Mouse (Mus musculus): ENCODE measurements around the gene Clec4n. TPM values are rescaled to one million over a fixed set of nuclear protein-coding genes. Genes with fewer than 3 reads are reported as not detected.

Clec4n gene
- total RNA-seq, 1 experiment: not detected

DNA sequence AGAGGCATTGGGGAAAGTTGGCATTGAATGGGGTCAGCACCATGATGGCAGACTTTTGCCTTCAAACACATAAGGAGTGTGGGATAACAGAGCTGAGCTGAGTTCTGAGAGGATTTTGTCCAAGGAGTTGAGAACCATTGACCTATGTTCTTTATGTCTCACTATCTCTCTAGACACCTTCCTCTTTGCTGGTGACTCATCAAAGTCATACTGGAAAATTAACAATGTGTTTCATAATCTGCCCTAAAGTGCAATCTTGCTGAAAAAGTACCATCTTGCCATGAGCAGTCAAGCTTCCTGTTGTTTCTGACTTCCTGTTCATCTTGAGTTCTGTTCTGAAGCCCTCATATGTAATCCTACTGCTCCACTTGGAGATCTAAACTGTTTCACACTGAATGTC is 23.1 kb downstream of the Clec4n start:
- no peak overlapping the region for H3K27ac ChIP-seq (ENCODE audit: insufficient read depth, low read depth, low read length, poor library complexity, severe bottlenecking)
- no peaks in the 10 kb centered on the region for H3K4me1 ChIP-seq (ENCODE audit: control insufficient read depth in 2 of 2, insufficient read depth in 2 of 2, low read length in 2 of 2, poor library complexity in 1 of 2)
- in situ Hi-C loops (cut with MboI; ENCODE audit: low sequenced_read_pairs in 2 of 2, unreplicated experiment in 2 of 2): no loop called here
- no peaks in the 10 kb centered on the region for H3K36me3 ChIP-seq (ENCODE audit: control insufficient read depth, insufficient read depth, low read length, poor library complexity, severe bottlenecking)
- no peaks in the 10 kb centered on the region for H3K9me3 ChIP-seq (ENCODE audit: control insufficient read depth, insufficient read depth, low read depth, low read length)
- H3K9ac ChIP-seq (ENCODE audit: insufficient read depth, low read depth, low read length, poor library complexity, severe bottlenecking): no peak overlapping the region
- no peak for TF ChIP-seq CHD2 (IDR thresholded peaks at IDR 0.05; ENCODE audit: low read depth, low read length)
- no peak for DNase-seq (ENCODE audit: low read depth, low spot score)
- no peak overlapping the region for H3K4me3 ChIP-seq (ENCODE audit: insufficient read depth in 1 of 2, low read depth in 1 of 2, low read length in 2 of 2, poor library complexity in 1 of 2, severe bottlenecking in 1 of 2)

DNA sequence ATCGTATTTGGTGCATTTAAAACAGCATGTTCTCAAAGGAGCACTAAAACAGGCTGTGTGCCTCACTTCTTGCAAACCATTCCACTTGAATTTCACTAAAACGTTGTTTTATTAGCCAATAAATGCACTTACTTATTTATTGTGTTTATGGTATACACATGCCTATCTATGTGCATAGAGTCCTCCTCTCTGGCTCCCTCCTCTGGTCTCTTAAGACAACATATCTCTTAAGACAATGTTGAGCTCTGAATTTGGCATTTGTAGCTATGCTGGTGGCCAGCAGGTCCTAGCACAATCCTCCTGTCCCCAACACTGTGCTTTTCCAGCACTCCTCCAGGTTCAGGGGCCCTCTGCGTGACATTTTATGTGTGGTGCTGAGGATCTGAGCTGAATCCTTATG is 29.3 kb downstream of the Clec4n start:
- no peak for TF ChIP-seq MAFK (IDR thresholded peaks at IDR 0.05; ENCODE audit: insufficient read depth, low read depth, low read length)
- no peak for TF ChIP-seq CHD2 (IDR thresholded peaks at IDR 0.05; ENCODE audit: low read depth, low read length)
- TF ChIP-seq ZC3H11A (IDR thresholded peaks at IDR 0.05; ENCODE audit: borderline replicate concordance, low read depth, low read length): no peak
- no peak for TF ChIP-seq ZNF384 (IDR thresholded peaks at IDR 0.05; ENCODE audit: low read depth, low read length)
- no peak for TF ChIP-seq HCFC1 (IDR thresholded peaks at IDR 0.05; ENCODE audit: borderline replicate concordance, insufficient read depth, low read length)
- in situ Hi-C loops (cut with MboI; ENCODE audit: low sequenced_read_pairs in 2 of 2, unreplicated experiment in 2 of 2): no loop called here
- H3K4me3 ChIP-seq (ENCODE audit: insufficient read depth in 1 of 2, low read depth in 1 of 2, low read length in 2 of 2, poor library complexity in 1 of 2, severe bottlenecking in 1 of 2): no peak overlapping the region

DNA sequence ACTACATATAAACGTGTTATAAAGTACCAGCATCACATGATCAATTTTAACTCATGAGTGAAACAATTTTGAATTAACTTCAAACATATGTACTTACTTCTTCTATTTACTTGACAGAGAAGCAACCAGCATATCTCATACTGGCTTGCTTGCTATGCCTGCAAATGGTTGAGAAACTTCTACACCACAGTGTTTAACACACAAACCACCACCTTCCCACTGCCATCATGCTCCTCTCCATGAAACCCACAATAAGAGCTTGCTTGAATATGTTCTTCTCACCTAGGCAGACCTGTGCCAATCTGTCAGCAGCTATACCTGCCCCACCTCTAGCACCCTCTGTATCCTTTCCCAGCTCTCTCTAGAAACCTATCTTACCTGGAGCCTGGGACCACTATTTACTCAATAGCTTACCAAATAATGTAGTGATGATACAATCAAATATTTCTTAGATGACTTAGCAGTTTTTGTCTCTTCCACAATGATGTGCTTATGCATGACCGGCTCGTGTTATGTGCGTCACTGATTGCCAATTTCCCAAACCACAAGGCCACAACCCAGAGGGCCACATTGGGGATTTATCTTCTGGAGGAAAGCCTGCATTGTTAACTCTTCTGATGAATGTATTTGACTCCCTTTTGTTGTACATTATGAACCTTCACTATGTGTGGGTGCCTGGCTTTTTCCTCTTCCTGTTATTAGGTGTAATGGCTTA is 30.4 kb downstream of the Clec4n start:
- Histone ChIP-seq H3K36me3 (ENCODE audit: control insufficient read depth, insufficient read depth, low read length, poor library complexity, severe bottlenecking) (no peaks in the 10 kb centered on the region), H3K9me3 (ENCODE audit: control insufficient read depth, insufficient read depth, low read depth, low read length) (no peaks in the 10 kb centered on the region), H3K4me3 (ENCODE audit: insufficient read depth in 1 of 2, low read depth in 1 of 2, low read length in 2 of 2, poor library complexity in 1 of 2, severe bottlenecking in 1 of 2) (no peak overlapping the region), H3K4me1 (ENCODE audit: control insufficient read depth in 2 of 2, insufficient read depth in 2 of 2, low read length in 2 of 2, poor library complexity in 1 of 2) (no peaks in the 10 kb centered on the region), H3K27ac (ENCODE audit: insufficient read depth, low read depth, low read length, poor library complexity, severe bottlenecking) (no peak overlapping the region), H3K9ac (ENCODE audit: insufficient read depth, low read depth, low read length, poor library complexity, severe bottlenecking) (no peak overlapping the region)
- TF ChIP-seq ZC3H11A (IDR thresholded peaks at IDR 0.05; ENCODE audit: borderline replicate concordance, low read depth, low read length) (no peak), MAFK (IDR thresholded peaks at IDR 0.05; ENCODE audit: insufficient read depth, low read depth, low read length) (no peak), HCFC1 (IDR thresholded peaks at IDR 0.05; ENCODE audit: borderline replicate concordance, insufficient read depth, low read length) (no peak), CHD2 (IDR thresholded peaks at IDR 0.05; ENCODE audit: low read depth, low read length) (no peak), ZNF384 (IDR thresholded peaks at IDR 0.05; ENCODE audit: low read depth, low read length) (no peak)
- in situ Hi-C loops (cut with MboI; ENCODE audit: low sequenced_read_pairs in 2 of 2, unreplicated experiment in 2 of 2): no loop called here
- DNase-seq (ENCODE audit: low read depth, low spot score): no peak

More for the DNA sequence above, 29.3 kb downstream of the Clec4n start:
- no peaks in the 10 kb centered on the region for H3K36me3 ChIP-seq (ENCODE audit: control insufficient read depth, insufficient read depth, low read length, poor library complexity, severe bottlenecking)
- no peak overlapping the region for H3K9ac ChIP-seq (ENCODE audit: insufficient read depth, low read depth, low read length, poor library complexity, severe bottlenecking)
- DNase-seq (ENCODE audit: low read depth, low spot score): no peak
- no peaks in the 10 kb centered on the region for H3K9me3 ChIP-seq (ENCODE audit: control insufficient read depth, insufficient read depth, low read depth, low read length)
- H3K27ac ChIP-seq (ENCODE audit: insufficient read depth, low read depth, low read length, poor library complexity, severe bottlenecking): no peak overlapping the region
- H3K4me1 ChIP-seq (ENCODE audit: control insufficient read depth in 2 of 2, insufficient read depth in 2 of 2, low read length in 2 of 2, poor library complexity in 1 of 2): no peaks in the 10 kb centered on the region

DNA sequence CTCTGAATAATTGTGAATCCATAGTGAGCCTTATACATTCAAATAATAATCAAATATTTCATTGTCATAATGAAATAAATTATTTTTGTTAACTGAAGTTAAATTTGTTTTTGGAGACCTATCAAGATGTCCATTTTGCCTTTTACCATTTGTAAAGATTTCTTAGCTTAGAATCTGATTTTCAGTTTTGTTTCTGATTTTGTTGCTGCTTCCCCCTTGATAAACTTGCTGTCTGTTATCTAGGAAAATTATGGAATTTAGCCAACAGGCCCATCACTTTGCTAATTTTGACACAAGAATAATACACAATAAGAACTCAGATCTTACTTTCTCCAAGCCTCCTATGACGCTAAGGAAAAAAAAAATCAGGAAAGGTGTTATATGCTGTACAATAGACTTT is 31.2 kb downstream of the Clec4n start:
- Histone ChIP-seq H3K9ac (ENCODE audit: insufficient read depth, low read depth, low read length, poor library complexity, severe bottlenecking) (no peak overlapping the region), H3K9me3 (ENCODE audit: control insufficient read depth, insufficient read depth, low read depth, low read length) (no peaks in the 10 kb centered on the region), H3K4me1 (ENCODE audit: control insufficient read depth in 2 of 2, insufficient read depth in 2 of 2, low read length in 2 of 2, poor library complexity in 1 of 2) (no peaks in the 10 kb centered on the region), H3K27ac (ENCODE audit: insufficient read depth, low read depth, low read length, poor library complexity, severe bottlenecking) (no peak overlapping the region), H3K4me3 (ENCODE audit: insufficient read depth in 1 of 2, low read depth in 1 of 2, low read length in 2 of 2, poor library complexity in 1 of 2, severe bottlenecking in 1 of 2) (no peak overlapping the region), H3K36me3 (ENCODE audit: control insufficient read depth, insufficient read depth, low read length, poor library complexity, severe bottlenecking) (no peaks in the 10 kb centered on the region)
- DNase-seq (ENCODE audit: low read depth, low spot score): no peak
- TF ChIP-seq CHD2 (IDR thresholded peaks at IDR 0.05; ENCODE audit: low read depth, low read length) (no peak), HCFC1 (IDR thresholded peaks at IDR 0.05; ENCODE audit: borderline replicate concordance, insufficient read depth, low read length) (no peak), ZC3H11A (IDR thresholded peaks at IDR 0.05; ENCODE audit: borderline replicate concordance, low read depth, low read length) (no peak), ZNF384 (IDR thresholded peaks at IDR 0.05; ENCODE audit: low read depth, low read length) (no peak), MAFK (IDR thresholded peaks at IDR 0.05; ENCODE audit: insufficient read depth, low read depth, low read length) (no peak)
- in situ Hi-C loops (cut with MboI; ENCODE audit: low sequenced_read_pairs in 2 of 2, unreplicated experiment in 2 of 2): no loop called here
